Mouse (Mus musculus) E14TG2a.4 (cell line): Measurements from ENCODE around the gene Olfr1016.

Experiments used
- H3K27me3 ChIP-seq: 2 replicates; pipeline ENCODE4 v1.6.1; 2014; ENCODE audit warnings: low read length, control low read depth; ENCODE audit not compliant: insufficient read depth
- H3K36me3 ChIP-seq: 2 replicates; pipeline ENCODE4 v1.6.1; 2014; ENCODE audit warnings: low read length, control low read depth; ENCODE audit not compliant: insufficient read depth
- H3K4me1 ChIP-seq: replicated peaks from 2 replicates; pipeline ENCODE4 v1.6.1; 2014; ENCODE audit warnings: low read depth, low read length, control low read depth
- H3K4me3 ChIP-seq: replicated peaks from 2 replicates; pipeline ENCODE4 v1.5.1; 2014; ENCODE audit warnings: mild to moderate bottlenecking, low read length
- H3K9me3 ChIP-seq: 2 replicates; pipeline ENCODE4 v1.6.1; 2014; ENCODE audit warnings: low read length, control low read depth
- CTCF ChIP-seq: conservative IDR thresholded peaks from 2 replicates; pipeline ENCODE4 v1.5.1; 2014; ENCODE audit warnings: low read length
- NANOG ChIP-seq: IDR thresholded peaks from 2 replicates; pipeline ENCODE4 v1.6.1; 2014; ENCODE audit warnings: borderline replicate concordance, low read length, mixed read lengths
- POU5F1 ChIP-seq: IDR thresholded peaks from 2 replicates; pipeline ENCODE4 v1.6.1; 2014; ENCODE audit warnings: low read length, borderline replicate concordance

Olfr1016 gene

GRCm38 (mm10) chr2:85762666-85763065, 39.7 kb downstream of the Olfr1016 start, which contains the start of gene Olfr1012:
Gene Olfr1012, minus strand, starts transcription at chr2:85762766.
- no peak for TF ChIP-seq CTCF
- no peak for TF ChIP-seq POU5F1
- no peak for TF ChIP-seq NANOG
- H3K4me1 ChIP-seq, result no peaks in the 10 kb centered on the region
- no peaks in the 10 kb centered on the region for H3K27me3 ChIP-seq
- no peak within 1 kb of the TSS for H3K4me3 ChIP-seq
- no peaks in the 10 kb centered on the region for H3K36me3 ChIP-seq
- H3K9me3 ChIP-seq, result no peaks in the 10 kb centered on the region

DNA sequence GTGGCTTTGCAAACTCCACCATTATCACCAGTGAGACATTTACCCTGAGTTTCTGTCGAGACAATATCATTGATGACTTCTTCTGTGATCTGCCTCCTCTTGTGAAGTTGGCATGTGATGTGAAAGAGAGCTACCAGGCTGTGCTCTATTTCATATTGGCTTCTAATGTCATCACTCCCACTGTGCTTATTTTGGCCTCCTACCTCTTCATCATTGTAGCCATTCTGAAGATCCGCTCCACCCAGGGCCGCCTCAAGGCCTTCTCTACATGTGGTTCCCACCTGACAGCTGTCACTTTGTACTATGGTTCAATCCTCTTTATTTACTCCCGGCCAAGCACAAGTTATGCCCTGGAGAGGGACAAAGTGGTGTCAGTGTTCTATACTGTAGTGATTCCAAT, 48.5 kb downstream of the Olfr1016 start:
- Histone ChIP-seq H3K9me3 (no peaks in the 10 kb centered on the region), H3K4me3 (no peak overlapping the region), H3K36me3 (no peaks in the 10 kb centered on the region), H3K27me3 (no peaks in the 10 kb centered on the region), H3K4me1 (no peaks in the 10 kb centered on the region)
- TF ChIP-seq NANOG (no peak), CTCF (no peak), POU5F1 (no peak)
